Mouse (Mus musculus) urinary bladder, adult 2 months (tissue): ENCODE measurements around the gene Cpa5. TPM values are rescaled to one million over a fixed set of nuclear protein-coding genes. Genes with fewer than 3 reads are reported as not detected.

Source experiments
- DNase-seq: peaks from one replicate; pipeline ENCODE4 v3.0.0; 2022; ENCODE audit warnings: low spot score
- polyA plus RNA-seq: library from polyadenylated mRNA; depleted of rRNA; stranded (reverse); fragments of >200 nt; gene quantifications from 2 replicates; pipeline ENCODE4 v1.2.3, GENCODE M21; 2012

Cpa5 gene
- polyA plus RNA-seq, 1 experiment: 0.03 TPM

- no peak for DNase-seq
Observed at GRCm38 (mm10) chr6:30644462-30644861, 33.7 kb downstream of the Cpa5 start.

DNA sequence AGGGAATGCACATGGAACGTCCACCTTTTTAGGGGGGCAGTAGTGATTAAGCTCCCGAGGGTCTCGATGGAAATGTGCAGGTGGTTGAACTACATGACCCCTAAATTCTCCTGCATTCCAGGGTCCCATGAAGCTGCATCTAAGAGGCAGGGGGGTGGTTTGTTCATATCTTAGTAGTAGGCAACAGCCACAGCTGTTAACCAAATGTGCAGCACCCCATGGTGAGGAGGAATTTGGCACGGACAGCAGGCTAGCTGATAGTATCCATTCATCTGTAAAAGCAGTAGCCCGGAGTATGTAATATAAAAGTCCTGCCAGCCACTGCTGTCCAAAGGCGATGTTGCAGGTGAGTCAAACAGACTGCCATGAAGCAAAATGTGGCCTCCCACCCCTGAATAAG is 34.6 kb downstream of the Cpa5 start:
- no peak for DNase-seq

DNA sequence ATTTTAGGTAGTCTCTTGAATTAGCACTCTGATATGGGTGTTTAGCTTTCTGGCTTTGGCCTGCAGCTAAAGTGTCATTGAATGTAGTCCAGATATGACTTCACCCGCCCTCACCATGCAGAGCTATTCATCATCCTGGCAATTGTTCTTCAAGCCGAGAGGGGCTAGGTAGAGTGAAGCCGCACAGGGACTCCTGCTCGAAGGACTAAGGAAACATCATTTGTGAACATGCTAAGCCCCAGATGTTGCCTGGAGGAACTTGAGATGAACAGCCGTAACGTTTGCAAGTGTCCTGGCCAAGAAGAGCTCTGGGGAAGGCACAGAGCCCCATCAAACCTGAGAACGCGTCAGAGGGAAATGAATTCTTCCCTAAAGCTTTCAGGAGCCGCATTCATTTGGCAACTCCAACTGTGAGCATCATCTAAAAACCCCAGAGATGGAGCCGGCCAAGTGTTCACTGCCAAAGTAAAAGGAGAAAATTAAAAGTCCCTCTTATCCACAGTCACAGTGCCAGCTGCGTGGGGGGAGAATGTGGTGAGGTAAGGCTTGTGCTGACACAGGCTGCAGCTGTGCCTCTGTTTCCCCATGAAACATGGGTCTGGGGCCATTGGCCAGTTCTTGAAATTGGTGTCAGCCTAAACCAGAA is 39.0 kb downstream of the Cpa5 start:
- DNase-seq: no peak

DNA sequence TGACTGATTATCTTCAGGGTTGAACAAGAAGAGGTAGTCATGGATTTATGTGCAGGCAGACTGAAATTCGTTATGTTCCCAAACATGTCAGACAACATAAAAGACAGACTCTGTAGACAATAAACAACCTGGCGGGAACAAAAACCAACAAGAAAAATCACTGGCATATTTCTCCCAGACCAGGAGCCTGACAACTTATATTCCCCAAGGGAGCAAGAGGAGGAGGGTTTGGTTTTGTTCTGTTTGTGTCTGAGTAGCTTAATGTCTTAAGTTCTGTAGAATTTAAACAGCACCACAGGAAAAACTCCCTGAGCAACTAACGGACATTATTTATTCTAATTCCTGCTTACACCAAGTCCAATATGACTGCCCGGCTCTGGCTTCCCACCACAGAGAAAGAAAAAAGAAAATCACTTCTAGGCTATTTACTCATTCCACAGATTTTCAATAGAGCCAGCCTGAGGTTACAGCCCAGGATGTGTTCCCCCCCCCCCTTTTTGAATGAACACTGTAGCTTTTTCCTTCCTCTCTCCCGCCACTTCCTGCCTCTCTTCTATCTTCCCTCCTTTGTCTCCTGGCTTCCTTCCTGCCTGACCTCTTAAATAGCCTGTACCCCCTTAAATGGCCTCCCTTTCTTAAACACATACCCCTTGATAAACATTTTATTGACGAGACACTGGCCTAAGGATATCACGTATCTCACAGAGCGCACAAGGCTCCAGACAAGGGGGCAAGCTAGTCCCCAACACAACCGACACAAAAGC is 41.8 kb downstream of the Cpa5 start:
- DNase-seq: no peak

GRCm38 (mm10) chr6:30653518-30653917 is 42.7 kb downstream of the Cpa5 start:
- no peak for DNase-seq

- no peak for DNase-seq
Observed at GRCm38 (mm10) chr6:30654402-30654859, 43.6 kb downstream of the Cpa5 start.

GRCm38 (mm10) chr6:30654932-30655331 is 44.1 kb downstream of the Cpa5 start:
- DNase-seq: no peak

DNA sequence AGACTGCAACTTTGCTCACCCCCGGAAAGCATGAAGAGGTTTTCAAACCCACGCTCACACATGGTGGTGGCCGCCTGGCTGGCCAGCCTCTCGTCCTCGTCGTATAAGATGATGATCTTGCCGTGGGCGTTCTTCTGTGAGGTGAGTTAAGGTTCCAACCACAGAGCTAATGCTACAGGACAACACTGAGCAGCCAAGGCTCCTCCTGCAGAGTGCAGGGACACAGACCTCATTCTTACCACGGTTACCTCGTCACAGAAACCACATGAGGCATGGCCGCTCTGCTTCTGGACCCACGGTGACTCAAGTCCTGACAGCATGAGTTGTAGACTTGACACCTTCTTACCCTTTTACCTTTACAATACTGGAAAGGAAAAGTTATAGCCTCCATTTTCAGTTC is 46.5 kb downstream of the Cpa5 start:
- DNase-seq: no peak

- no peak for DNase-seq
Observed at GRCm38 (mm10) chr6:30658619-30659018, 47.8 kb downstream of the Cpa5 start.

DNA sequence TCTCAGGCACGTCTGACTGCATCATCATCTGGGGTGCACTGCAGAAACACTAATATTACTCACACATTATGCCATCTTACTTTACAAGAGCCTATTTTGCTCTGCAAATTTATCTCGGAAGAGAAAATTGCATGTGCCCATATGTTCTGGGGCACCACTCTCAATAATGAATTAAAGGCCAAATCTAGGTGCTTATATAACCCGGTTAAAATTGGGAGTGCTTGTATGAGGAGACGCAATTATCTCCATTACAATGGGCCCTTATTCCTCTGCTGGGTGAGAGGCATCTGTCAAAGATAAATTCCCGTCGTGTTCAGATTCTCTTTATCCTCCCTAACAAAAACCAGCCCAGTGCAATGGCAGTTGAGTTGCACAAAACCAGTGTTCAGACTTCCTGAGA is 54.0 kb downstream of the Cpa5 start:
- no peak for DNase-seq

DNA sequence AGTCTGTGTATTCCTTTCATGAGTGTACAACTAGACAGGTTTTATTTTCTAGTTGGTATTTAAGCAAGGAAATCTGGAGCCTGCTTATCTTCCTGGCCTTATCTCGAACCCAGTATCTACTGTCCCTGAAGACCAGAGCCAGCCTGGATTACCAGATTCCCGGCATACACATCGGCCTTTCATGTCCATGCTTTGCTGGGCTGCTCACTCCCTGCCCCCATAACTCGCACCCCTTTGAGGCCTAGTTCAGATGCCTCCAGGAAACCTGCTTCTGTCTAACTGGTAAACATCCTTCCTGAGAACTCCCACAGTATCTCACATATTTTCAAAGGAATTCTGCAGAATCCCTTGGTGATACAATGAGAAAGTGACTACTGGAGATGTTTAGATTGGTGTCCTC is 54.5 kb downstream of the Cpa5 start:
- DNase-seq: no peak

- no peak for DNase-seq
Observed at GRCm38 (mm10) chr6:30666043-30666442, 55.2 kb downstream of the Cpa5 start.

GRCm38 (mm10) chr6:30667585-30667984 is 56.8 kb downstream of the Cpa5 start:
- DNase-seq: no peak

DNA sequence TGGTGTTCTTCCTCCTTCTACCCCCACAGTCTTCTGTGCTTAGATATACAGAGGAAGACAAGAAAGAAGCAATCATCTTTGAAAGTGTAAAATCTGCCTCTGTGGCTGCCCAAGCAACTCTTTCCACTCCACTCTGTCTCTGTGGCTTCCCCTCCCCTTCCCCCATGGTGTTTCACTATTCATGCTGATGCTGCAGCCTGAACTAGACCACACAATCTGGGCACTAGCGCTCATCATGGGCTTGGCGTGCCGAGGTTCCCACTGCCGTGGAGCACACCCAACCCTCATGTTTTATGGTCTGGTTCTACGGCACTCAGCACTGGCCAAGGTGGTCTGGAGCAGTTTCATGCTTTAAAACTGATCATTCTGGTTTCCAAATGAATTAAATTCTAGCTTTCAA is 60.9 kb downstream of the Cpa5 start:
- DNase-seq: no peak

- no peak for DNase-seq
Observed at GRCm38 (mm10) chr6:30673764-30674561, 63.2 kb downstream of the Cpa5 start.

- DNase-seq: no peak
Observed at GRCm38 (mm10) chr6:30674714-30675280, 64.0 kb downstream of the Cpa5 start.

DNA sequence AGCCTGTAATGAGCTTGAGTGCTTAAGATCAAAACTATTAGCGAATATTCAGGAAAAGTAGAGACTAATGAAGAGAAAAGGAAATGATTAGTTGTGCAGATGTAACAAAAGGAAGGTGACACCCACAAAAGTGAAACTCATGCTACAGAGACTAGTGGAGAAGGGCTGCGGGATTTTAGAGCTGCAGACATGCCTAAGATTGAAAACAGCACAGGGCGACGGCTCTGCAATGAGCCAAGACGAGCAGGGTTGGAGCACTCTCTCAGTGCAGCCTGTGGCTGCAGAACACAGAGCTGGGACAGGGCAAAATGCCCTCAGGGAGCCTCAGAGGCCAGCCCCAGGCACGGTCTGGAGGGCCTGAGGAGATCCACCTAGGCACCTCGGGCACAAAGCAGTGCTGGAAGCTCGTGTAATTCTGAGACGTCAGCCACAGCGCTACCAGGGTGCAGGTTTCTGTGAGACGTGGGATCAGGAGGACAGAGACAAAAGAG is 64.5 kb downstream of the Cpa5 start:
- DNase-seq: no peak

GRCm38 (mm10) chr6:30676506-30676905 is 65.7 kb downstream of the Cpa5 start:
- no peak for DNase-seq

DNA sequence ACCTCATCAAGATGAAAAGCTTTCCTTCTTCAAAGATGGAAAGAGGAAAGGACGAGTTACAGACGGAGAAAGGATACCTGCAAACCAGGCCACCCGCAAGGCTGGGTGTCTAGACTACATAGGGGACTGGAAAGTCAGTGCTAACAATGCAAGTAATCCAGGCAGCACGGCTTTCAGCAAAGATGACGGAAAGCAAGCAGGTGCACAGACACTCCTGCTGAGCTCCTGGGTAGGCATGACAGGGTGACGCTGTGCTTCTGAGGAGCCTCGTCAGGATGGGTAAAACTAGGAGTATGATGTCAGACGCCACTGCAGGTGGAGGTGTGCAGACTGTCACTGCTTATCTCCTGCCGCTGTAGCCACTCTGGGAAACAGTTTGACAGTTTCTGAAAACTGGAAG is 66.8 kb downstream of the Cpa5 start:
- no peak for DNase-seq

DNA sequence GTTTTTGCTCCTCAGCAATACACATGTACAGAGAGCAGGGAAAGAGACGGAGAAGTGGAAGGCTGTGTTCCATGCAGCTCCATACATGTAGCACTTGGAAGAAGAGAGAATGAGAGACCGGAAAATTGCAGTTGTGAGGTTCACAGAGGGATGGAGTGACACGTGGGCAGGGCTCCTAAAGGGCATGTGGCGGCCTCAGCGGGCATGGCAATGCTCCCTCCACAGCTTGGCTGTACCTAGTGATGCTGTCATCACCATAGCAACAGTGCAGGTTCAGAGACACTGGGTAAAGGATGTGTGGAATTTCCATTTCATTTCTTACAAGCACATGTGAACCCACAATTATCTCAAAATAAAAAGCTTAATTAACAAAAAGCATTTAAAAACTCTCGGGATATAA is 67.7 kb downstream of the Cpa5 start:
- DNase-seq: no peak

- no peak for DNase-seq
Observed at GRCm38 (mm10) chr6:30679567-30679966, 68.8 kb downstream of the Cpa5 start.

DNA sequence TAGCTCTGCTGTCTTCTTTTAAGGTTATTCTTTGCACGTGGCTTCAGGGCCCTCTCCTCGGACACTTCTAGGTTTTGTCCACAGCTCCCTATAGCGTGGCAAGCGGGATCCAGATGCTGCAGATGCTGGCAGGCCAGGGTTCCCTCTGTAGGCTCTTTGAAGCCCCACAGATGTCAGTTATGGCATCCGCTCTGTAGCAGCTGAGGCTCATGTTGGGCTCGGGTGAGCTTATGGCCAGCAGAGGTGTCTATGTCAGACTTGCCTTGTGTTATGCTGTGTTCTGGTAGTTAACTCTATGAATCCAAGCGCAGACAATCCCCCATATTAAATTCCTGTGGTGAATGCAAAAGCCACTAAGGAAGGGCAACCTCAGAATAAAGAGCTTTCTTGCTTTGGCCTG is 69.6 kb downstream of the Cpa5 start:
- no peak for DNase-seq
